In the genomic region with DNA sequence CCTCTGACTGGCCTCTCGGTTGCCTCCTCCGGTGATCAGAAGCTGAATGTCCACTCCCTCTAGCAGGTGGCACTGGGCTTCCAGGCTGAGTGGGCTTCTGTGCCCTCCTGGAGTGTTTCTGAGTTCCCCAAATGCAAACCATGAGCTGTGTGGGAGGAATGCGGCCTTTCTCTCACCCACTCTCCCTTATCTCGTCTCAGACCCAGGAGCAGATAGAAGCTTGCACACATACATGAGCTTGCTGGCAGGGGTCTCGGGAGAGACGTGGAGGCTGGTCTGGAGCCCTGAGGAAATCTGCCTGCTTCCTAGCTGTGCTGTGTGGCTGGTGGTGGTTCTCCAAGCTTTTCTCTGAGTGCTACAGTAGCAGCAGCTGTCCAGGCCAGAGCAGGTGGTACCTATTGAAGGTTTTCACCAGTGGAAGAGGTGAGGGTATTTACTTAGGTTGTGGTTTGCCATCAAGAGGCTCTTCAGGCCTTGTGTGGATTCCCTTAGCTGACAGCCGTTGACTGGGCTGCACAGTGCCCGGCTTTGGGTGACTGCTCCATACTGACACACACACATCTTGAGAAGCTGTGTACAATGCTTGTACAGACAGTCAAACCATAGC, we compare ENCODE assay signal across 8 mouse cellular contexts. TPM values are rescaled to one million over a fixed set of nuclear protein-coding genes. Genes with fewer than 3 reads are reported as not detected.
A peak's percentile ranks its signal among the peaks of the same experiment; 100 is the strongest.
DNase-seq lines count a peak whose midpoint lies in the region; ATAC-seq and TF ChIP-seq lines count a peak whose summit lies in the region.
"Had no signal": no experiment of that assay in that cellular context is flagged by ENCODE, and none has a peak within 500 bp of the region (broad histone marks: within the 10 kb centered on the region; RNA-seq: fewer than 3 reads in every experiment).

No protein-coding gene starts in this region.

- no peak overlapping the region for H3K27ac ChIP-seq in kidney, postnatal 0 days
- no peak overlapping the region for H3K27ac ChIP-seq in embryonic facial prominence, embryonic 12.5 days
- H3K27ac ChIP-seq in limb, embryonic 11.5 days (replicated peaks; ENCODE audit: low read depth, low read length): no peak overlapping the region
- no peak overlapping the region for H3K27ac ChIP-seq in neural tube, embryonic 13.5 days (replicated peaks)
- H3K27ac ChIP-seq: hindbrain, embryonic 15.5 days had no signal

- peak overlapping the region; percentile 40; the same call in 1 of the 2 replicates for H3K4me3 ChIP-seq in kidney, postnatal 0 days (replicated peaks; ENCODE audit: low read depth, low read length)
- H3K4me3 ChIP-seq in embryonic facial prominence, embryonic 12.5 days: peak overlapping the region; percentile 42
- H3K4me3 ChIP-seq in limb, embryonic 11.5 days (ENCODE audit: low read depth, low read length): peak overlapping the region; percentile 39; the same call in 1 of the 2 replicates
- peak overlapping the region; percentile 39; the same call in 1 of the 2 replicates for H3K4me3 ChIP-seq in neural tube, embryonic 13.5 days

- no peak for TF ChIP-seq CTCF in kidney, postnatal 0 days (IDR thresholded peaks at IDR 0.05; ENCODE audit: low read depth)

- peaks cover 9% of the 10 kb centered on the region; the same call in 1 of the 2 replicates for H3K4me1 ChIP-seq in kidney, postnatal 0 days (replicated peaks; ENCODE audit: insufficient read depth, low read length)
- peaks cover 5% of the 10 kb centered on the region; the same call in 1 of the 2 replicates for H3K4me1 ChIP-seq in embryonic facial prominence, embryonic 12.5 days
- peaks cover 4% of the 10 kb centered on the region; the same call in 1 of the 2 replicates for H3K4me1 ChIP-seq in limb, embryonic 11.5 days (ENCODE audit: control insufficient read depth, insufficient read depth, low read length)
- peaks cover 13% of the 10 kb centered on the region for H3K4me1 ChIP-seq in neural tube, embryonic 13.5 days (replicated peaks)

- WGBS in kidney, postnatal 0 days: 67% methylated on average over 8 of the region's 8 CpGs
- WGBS in embryonic facial prominence, embryonic 12.5 days: 68% methylated on average over 8 of the region's 8 CpGs
- WGBS in limb, embryonic 11.5 days: 74% methylated on average over 8 of the region's 8 CpGs
- WGBS in neural tube, embryonic 13.5 days: 71% methylated on average over 8 of the region's 8 CpGs

- H3K9ac ChIP-seq in kidney, postnatal 0 days (ENCODE audit: low read depth, low read length): no peak overlapping the region
- H3K9ac ChIP-seq in embryonic facial prominence, embryonic 12.5 days: no peak overlapping the region
- H3K9ac ChIP-seq in limb, embryonic 11.5 days (ENCODE audit: low read length): no peak overlapping the region; the same call in none of the 2 replicates
- H3K9ac ChIP-seq in neural tube, embryonic 13.5 days: no peak overlapping the region
- H3K9ac ChIP-seq: hindbrain, embryonic 15.5 days had no signal

- H3K9me3 ChIP-seq in kidney, postnatal 0 days (replicated peaks; ENCODE audit: low read length): no peaks in the 10 kb centered on the region
- H3K9me3 ChIP-seq in embryonic facial prominence, embryonic 12.5 days: no peaks in the 10 kb centered on the region
- no peaks in the 10 kb centered on the region for H3K9me3 ChIP-seq in limb, embryonic 11.5 days (ENCODE audit: control insufficient read depth, low read length)
- no peaks in the 10 kb centered on the region for H3K9me3 ChIP-seq in neural tube, embryonic 13.5 days
- H3K9me3 ChIP-seq: hindbrain, embryonic 15.5 days had no signal

- 0 out of 2 replicates have a peak, but pooled peaks cover 14% of the 10 kb centered on the region for H3K27me3 ChIP-seq in kidney, postnatal 0 days (ENCODE audit: insufficient read depth, low read length)
- H3K27me3 ChIP-seq in embryonic facial prominence, embryonic 12.5 days: peaks cover 33% of the 10 kb centered on the region
- peaks cover 14% of the 10 kb centered on the region for H3K27me3 ChIP-seq in limb, embryonic 11.5 days (ENCODE audit: control insufficient read depth, insufficient read depth, low read length)
- H3K27me3 ChIP-seq in neural tube, embryonic 13.5 days: peaks cover 44% of the 10 kb centered on the region

- peak overlapping the region; percentile 69 for H3K4me2 ChIP-seq in kidney, postnatal 0 days (ENCODE audit: low read length)
- peak overlapping the region; percentile 64; the same call in 1 of the 2 replicates for H3K4me2 ChIP-seq in embryonic facial prominence, embryonic 12.5 days (replicated peaks)
- peak overlapping the region; percentile 70 for H3K4me2 ChIP-seq in limb, embryonic 11.5 days (ENCODE audit: low read depth, severe bottlenecking)
- no peak overlapping the region for H3K4me2 ChIP-seq in neural tube, embryonic 13.5 days

- ATAC-seq in kidney, postnatal 0 days (replicated peaks; ENCODE audit: low FRiP score, low read depth): no peak
- no peak for ATAC-seq in embryonic facial prominence, embryonic 12.5 days (ENCODE audit: insufficient number of reproducible peaks, insufficient read depth, low FRiP score, low TSS enrichment)
- no peak for ATAC-seq in limb, embryonic 11.5 days (ENCODE audit: insufficient number of reproducible peaks, low FRiP score, low TSS enrichment, low read depth)
- ATAC-seq in neural tube, embryonic 13.5 days (ENCODE audit: low read depth): no peak
- no peak for ATAC-seq in megakaryocyte progenitor cell, adult 5-6 weeks (replicated peaks; ENCODE audit: poor library complexity)

- no peaks in the 10 kb centered on the region for H3K36me3 ChIP-seq in kidney, postnatal 0 days (ENCODE audit: insufficient read depth, low read length)
- no peaks in the 10 kb centered on the region for H3K36me3 ChIP-seq in embryonic facial prominence, embryonic 12.5 days
- no peaks in the 10 kb centered on the region for H3K36me3 ChIP-seq in limb, embryonic 11.5 days (ENCODE audit: control insufficient read depth, insufficient read depth, low read length)
- no peaks in the 10 kb centered on the region for H3K36me3 ChIP-seq in neural tube, embryonic 13.5 days
- H3K36me3 ChIP-seq: hindbrain, embryonic 15.5 days had no signal

- no peak for DNase-seq in kidney, postnatal 0 days (ENCODE audit: low spot score)
- no peak for DNase-seq in kidney, postnatal 4 days
- DNase-seq in limb, embryonic 11.5 days (ENCODE audit: low spot score): no peak
- no peak for DNase-seq in layer of hippocampus, adult 9-10 months (ENCODE audit: low spot score)

RNA-seq across cellular contexts. Expression of a gene that starts 1.3 kb away (rescaled TPM):
- 2.7 and 2.9 TPM in 2 replicates for polyA plus RNA-seq in kidney, postnatal 0 days (2015; fragmentation: Nextera tagmentation; extraction: Ambion mirVana)
- polyA plus RNA-seq in embryonic facial prominence, embryonic 12.5 days (2016; fragmentation: Nextera tagmentation; extraction: Ambion mirVana): 1.5 and 1.9 TPM in 2 replicates
- 1.4 and 1.5 TPM in 2 replicates for polyA plus RNA-seq in limb, embryonic 11.5 days (2014; fragmentation: Nextera tagmentation; extraction: Ambion mirVana)
- polyA plus RNA-seq in neural tube, embryonic 13.5 days (2015; fragmentation: Nextera tagmentation; extraction: Ambion mirVana): 0.07 and 0.19 TPM in 2 replicates
- total RNA-seq in megakaryocyte progenitor cell, adult 5-6 weeks (2015): not detected in 2 replicates
- total RNA-seq in megakaryocyte progenitor cell, adult 5-6 weeks (2017): 0.10 TPM in 1 of 2 replicates, not detected in the other

RNA-seq across cellular contexts. Expression of a gene that starts 32.2 kb away (rescaled TPM):
- polyA plus RNA-seq in kidney, postnatal 0 days (2015; fragmentation: Nextera tagmentation; extraction: Ambion mirVana): 8.2 and 9.1 TPM in 2 replicates
- 7.4 and 8.5 TPM in 2 replicates for polyA plus RNA-seq in embryonic facial prominence, embryonic 12.5 days (2016; fragmentation: Nextera tagmentation; extraction: Ambion mirVana)
- polyA plus RNA-seq in limb, embryonic 11.5 days (2014; fragmentation: Nextera tagmentation; extraction: Ambion mirVana): 4.1 and 5.2 TPM in 2 replicates
- polyA plus RNA-seq in neural tube, embryonic 13.5 days (2015; fragmentation: Nextera tagmentation; extraction: Ambion mirVana): 9.5 and 10.7 TPM in 2 replicates
- 0.07 and 0.73 TPM in 2 replicates for total RNA-seq in megakaryocyte progenitor cell, adult 5-6 weeks (2015)
- total RNA-seq in megakaryocyte progenitor cell, adult 5-6 weeks (2017): 0.37 and 1.4 TPM in 2 replicates

RNA-seq across cellular contexts. Expression of a gene that starts 35.4 kb away (rescaled TPM):
- 19.6 and 21.2 TPM in 2 replicates for polyA plus RNA-seq in kidney, postnatal 0 days (2015; fragmentation: Nextera tagmentation; extraction: Ambion mirVana)
- polyA plus RNA-seq in embryonic facial prominence, embryonic 12.5 days (2016; fragmentation: Nextera tagmentation; extraction: Ambion mirVana): 0.09 TPM in 1 of 2 replicates, not detected in the other
- 0.10 and 0.11 TPM in 2 replicates for polyA plus RNA-seq in limb, embryonic 11.5 days (2014; fragmentation: Nextera tagmentation; extraction: Ambion mirVana)
- not detected in 2 replicates for polyA plus RNA-seq in neural tube, embryonic 13.5 days (2015; fragmentation: Nextera tagmentation; extraction: Ambion mirVana)
- total RNA-seq in megakaryocyte progenitor cell, adult 5-6 weeks (2015): not detected in 2 replicates
- total RNA-seq in megakaryocyte progenitor cell, adult 5-6 weeks (2017): not detected in 2 replicates
- polyA plus RNA-seq: hindbrain, embryonic 15.5 days had no signal

Comparison
In these comparisons a context has a peak if more than half of its experiments do, and no peak if none do; other contexts are left out.
1. RNA of a gene that starts 35.4 kb away (polyA plus RNA-seq): 19.6 to 21.2 TPM in kidney, postnatal 0 days; 0.10 to 0.11 TPM in limb, embryonic 11.5 days, 0.09 TPM in embryonic facial prominence, embryonic 12.5 days and not detected in neural tube, embryonic 13.5 days; every median in the first group is over 10 times any median in the second.
2. Peak in every context shown above with its lines, with median percentiles within 50 percentile points of each other: H3K4me3 ChIP-seq.